Comparison of ENCODE assay signal across 8 mouse cellular contexts in genomic region chr1:93685401-93686244, GRCm38 (mm10). TPM values are rescaled to one million over a fixed set of nuclear protein-coding genes. Genes with fewer than 3 reads are reported as not detected.
DNase-seq lines count a peak whose midpoint lies in the region; ATAC-seq and TF ChIP-seq lines count a peak whose summit lies in the region.

Gene Bok (plus strand): TSS chr1:93685660.

- H3K9ac ChIP-seq in ES-E14 (ENCODE audit: insufficient read depth, low read depth, low read length, poor library complexity, severe bottlenecking), result peak within 1 kb of the TSS; percentile 70
- peak within 1 kb of the TSS; percentile 83 for H3K9ac ChIP-seq in forebrain, embryonic 13.5 days
- H3K9ac ChIP-seq in heart, embryonic 16.5 days (ENCODE audit: low read length), result peak within 1 kb of the TSS; percentile 84
- H3K9ac ChIP-seq in liver, embryonic 16.5 days (ENCODE audit: low read depth, low read length), result peak within 1 kb of the TSS; percentile 17
- peak within 1 kb of the TSS; percentile 72 for H3K9ac ChIP-seq in neural tube, embryonic 15.5 days (replicated peaks)

- peak within 1 kb of the TSS; percentile 84 for H3K4me2 ChIP-seq in forebrain, embryonic 13.5 days
- peak within 1 kb of the TSS; percentile 99 for H3K4me2 ChIP-seq in heart, embryonic 16.5 days (ENCODE audit: low read depth, low read length)
- peak within 1 kb of the TSS; percentile 64 for H3K4me2 ChIP-seq in liver, embryonic 16.5 days (ENCODE audit: low read depth, low read length)
- peak within 1 kb of the TSS; percentile 78 for H3K4me2 ChIP-seq in neural tube, embryonic 15.5 days

- peak within 1 kb of the TSS; percentile 63 to 81 for H3K4me3 ChIP-seq in ES-E14 (ENCODE audit: insufficient read depth in 1 of 2, low read depth in 1 of 2, low read length in 2 of 2, poor library complexity in 1 of 2, severe bottlenecking in 1 of 2)
- H3K4me3 ChIP-seq in forebrain, embryonic 13.5 days, result peak within 1 kb of the TSS; percentile 65
- peak within 1 kb of the TSS; percentile 77 for H3K4me3 ChIP-seq in heart, embryonic 16.5 days (ENCODE audit: low read length)
- H3K4me3 ChIP-seq in liver, embryonic 16.5 days (ENCODE audit: low read depth, low read length), result peak within 1 kb of the TSS; percentile 57
- peak within 1 kb of the TSS; percentile 62 for H3K4me3 ChIP-seq in neural tube, embryonic 15.5 days (replicated peaks)

- in situ Hi-C loops in ES-E14 (cut with MboI; ENCODE audit: low sequenced_read_pairs in 2 of 2, unreplicated experiment in 2 of 2), result no loop called here

- H3K4me1 ChIP-seq in ES-E14 (ENCODE audit: control insufficient read depth in 2 of 2, insufficient read depth in 2 of 2, low read length in 2 of 2, poor library complexity in 1 of 2), result 0 out of 4 replicates have a peak, but pooled peaks cover 0 to 4% of the 10 kb centered on the region in 2 experiments
- peaks cover 32% of the 10 kb centered on the region for H3K4me1 ChIP-seq in forebrain, embryonic 13.5 days
- H3K4me1 ChIP-seq in heart, embryonic 16.5 days (ENCODE audit: control insufficient read depth, insufficient read depth, low read length), result peaks cover 9% of the 10 kb centered on the region
- H3K4me1 ChIP-seq in liver, embryonic 16.5 days (ENCODE audit: control insufficient read depth, low read depth, low read length), result no peaks in the 10 kb centered on the region
- peaks cover 35% of the 10 kb centered on the region for H3K4me1 ChIP-seq in neural tube, embryonic 15.5 days

- under 1% methylated on average over 78 of the region's 78 CpGs for WGBS in forebrain, embryonic 13.5 days
- WGBS in heart, embryonic 16.5 days, result under 1% methylated on average over 78 of the region's 78 CpGs
- under 1% methylated on average over 76 of the region's 78 CpGs for WGBS in liver, embryonic 16.5 days (ENCODE audit: insufficient replicate concordance)
- under 1% methylated on average over 73 of the region's 78 CpGs for WGBS in neural tube, embryonic 15.5 days

- no peak for DNase-seq in ES-E14 (ENCODE audit: low read depth, low spot score)
- DNase-seq in brain, embryonic 14.5 days (ENCODE audit: low read depth), result peak; percentile 90
- DNase-seq in kidney, postnatal 14 days, result peak; percentile 94
- DNase-seq in urinary bladder, postnatal 14 days (ENCODE audit: low spot score), result peak; percentile 87

- TF ChIP-seq CTCF in brain, embryonic 14.5 days (IDR thresholded peaks at IDR 0.05; ENCODE audit: borderline replicate concordance, extremely low read depth, insufficient read depth, insufficient read length), result no peak

- H3K27me3 ChIP-seq in forebrain, embryonic 13.5 days, result peaks cover 4% of the 10 kb centered on the region
- no peaks in the 10 kb centered on the region for H3K27me3 ChIP-seq in heart, embryonic 16.5 days (ENCODE audit: control insufficient read depth, insufficient read depth, low read length)
- peaks cover 31% of the 10 kb centered on the region for H3K27me3 ChIP-seq in liver, embryonic 16.5 days (ENCODE audit: control insufficient read depth, insufficient read depth, low read depth, low read length)
- no peaks in the 10 kb centered on the region; the same call in 1 of the 2 replicates for H3K27me3 ChIP-seq in neural tube, embryonic 15.5 days (replicated peaks)

- H3K9me3 ChIP-seq in ES-E14 (ENCODE audit: control insufficient read depth, insufficient read depth, low read depth, low read length), result no peaks in the 10 kb centered on the region
- H3K9me3 ChIP-seq in forebrain, embryonic 13.5 days (replicated peaks), result no peaks in the 10 kb centered on the region
- H3K9me3 ChIP-seq in heart, embryonic 16.5 days (replicated peaks; ENCODE audit: control insufficient read depth, low read length), result no peaks in the 10 kb centered on the region
- no peaks in the 10 kb centered on the region for H3K9me3 ChIP-seq in liver, embryonic 16.5 days (replicated peaks; ENCODE audit: control insufficient read depth, low read length)
- no peaks in the 10 kb centered on the region for H3K9me3 ChIP-seq in neural tube, embryonic 15.5 days (replicated peaks)

- H3K36me3 ChIP-seq in ES-E14 (ENCODE audit: control insufficient read depth, insufficient read depth, low read length, poor library complexity, severe bottlenecking), result peaks cover 4% of the 10 kb centered on the region; the same call in 1 of the 2 replicates
- H3K36me3 ChIP-seq in forebrain, embryonic 13.5 days (ENCODE audit: poor library complexity, severe bottlenecking), result peaks cover 7% of the 10 kb centered on the region; the same call in 1 of the 2 replicates
- 0 out of 2 replicates have a peak, but pooled peaks cover 2% of the 10 kb centered on the region for H3K36me3 ChIP-seq in heart, embryonic 16.5 days (ENCODE audit: control insufficient read depth, insufficient read depth)
- no peaks in the 10 kb centered on the region for H3K36me3 ChIP-seq in liver, embryonic 16.5 days (ENCODE audit: control insufficient read depth, insufficient read depth)
- H3K36me3 ChIP-seq in neural tube, embryonic 15.5 days, result no peaks in the 10 kb centered on the region

- TF ChIP-seq POLR2A in brain, embryonic 14.5 days (IDR thresholded peaks at IDR 0.05; ENCODE audit: borderline replicate concordance, extremely low read depth, insufficient read depth, insufficient read length, poor library complexity, severe bottlenecking), result no peak

- no peak within 1 kb of the TSS for H3K27ac ChIP-seq in ES-E14 (ENCODE audit: insufficient read depth, low read depth, low read length, poor library complexity, severe bottlenecking)
- peak within 1 kb of the TSS; percentile 78 for H3K27ac ChIP-seq in forebrain, embryonic 13.5 days
- H3K27ac ChIP-seq in heart, embryonic 16.5 days (ENCODE audit: low read length), result peak within 1 kb of the TSS; percentile 67
- H3K27ac ChIP-seq in liver, embryonic 16.5 days (ENCODE audit: low read length), result no peak within 1 kb of the TSS
- peak within 1 kb of the TSS; percentile 78 for H3K27ac ChIP-seq in neural tube, embryonic 15.5 days (replicated peaks)

- ATAC-seq in forebrain, embryonic 13.5 days, result peak; percentile 64
- ATAC-seq in heart, embryonic 16.5 days (replicated peaks; ENCODE audit: extremely low read depth, insufficient read depth, low FRiP score), result peak; percentile 75
- ATAC-seq in liver, embryonic 16.5 days (ENCODE audit: low read depth), result peak; percentile 16; the same call in 1 of the 2 replicates
- ATAC-seq in neural tube, embryonic 15.5 days (ENCODE audit: low FRiP score), result peak; percentile 55

TF ChIP-seq in ES-E14, 5 proteins besides CTCF, POLR2A, EP300 and RAD21:
- no peak for TF ChIP-seq ZNF384 (IDR thresholded peaks at IDR 0.05; ENCODE audit: low read depth, low read length)
- TF ChIP-seq MAFK (IDR thresholded peaks at IDR 0.05; ENCODE audit: insufficient read depth, low read depth, low read length), result no peak
- TF ChIP-seq ZC3H11A (IDR thresholded peaks at IDR 0.05; ENCODE audit: borderline replicate concordance, low read depth, low read length), result no peak
- no peak for TF ChIP-seq CHD2 (IDR thresholded peaks at IDR 0.05; ENCODE audit: low read depth, low read length)
- no peak for TF ChIP-seq HCFC1 (IDR thresholded peaks at IDR 0.05; ENCODE audit: borderline replicate concordance, insufficient read depth, low read length)
TF ChIP-seq in ES-E14: peak in this region for 0.

RNA-seq across cellular contexts. Expression of gene Bok, which starts in this region (rescaled TPM):
- total RNA-seq in ES-E14 (2012; rRNA removed), result 21.1 and 26.9 TPM in 2 replicates
- polyA plus RNA-seq in brain, embryonic 14.5 days (2012; rRNA removed), result 61.5 and 80.8 TPM in 2 replicates
- polyA plus RNA-seq in forebrain, embryonic 13.5 days (2015; fragmentation: Nextera tagmentation; extraction: Ambion mirVana), result 65.3 and 75.9 TPM in 2 replicates
- 41.4 and 46.4 TPM in 2 replicates for polyA plus RNA-seq in heart, embryonic 16.5 days (2015; fragmentation: Nextera tagmentation; extraction: Ambion mirVana)
- polyA plus RNA-seq in liver, embryonic 16.5 days (2015; fragmentation: Nextera tagmentation; extraction: Ambion mirVana), result 4.2 and 5.3 TPM in 2 replicates
- 86.3 and 86.6 TPM in 2 replicates for polyA plus RNA-seq in neural tube, embryonic 15.5 days (2015; fragmentation: Nextera tagmentation; extraction: Ambion mirVana)

Comparison
In these comparisons a context has a peak if more than half of its experiments do, and no peak if none do; other contexts are left out.
1. H3K27ac ChIP-seq: peak in forebrain, embryonic 13.5 days (single experiment), heart, embryonic 16.5 days (single experiment) and neural tube, embryonic 15.5 days (single experiment); none in ES-E14 (single experiment) and liver, embryonic 16.5 days (single experiment).
2. H3K9ac ChIP-seq: peak in every context shown above with its lines; median percentile 84 in heart, embryonic 16.5 days; 83 in forebrain, embryonic 13.5 days; 72 in neural tube, embryonic 15.5 days; 70 in ES-E14; 17 in liver, embryonic 16.5 days.
3. ATAC-seq: peak in every context shown above with its lines; median percentile 75 in heart, embryonic 16.5 days; 64 in forebrain, embryonic 13.5 days; 55 in neural tube, embryonic 15.5 days; 16 in liver, embryonic 16.5 days.
4. Peak in every context shown above with its lines, with median percentiles within 50 percentile points of each other: H3K4me3 ChIP-seq and H3K4me2 ChIP-seq.